Mouse (Mus musculus) adipocyte (in vitro differentiated cells): ENCODE data around the gene Crybg3.

Experiments
- DNase-seq: peaks from one replicate; pipeline ENCODE4 v3.0.0-alpha.2; 2016; ENCODE audit warnings: low spot score

The Crybg3 gene

GRCm38 (mm10) chr16:59451813-59452212 is 149.0 kb downstream of the Crybg3 start:
- DNase-seq, result no peak

- no peak for DNase-seq
Measured at GRCm38 (mm10) chr16:59449092-59449491, 151.7 kb downstream of the Crybg3 start.

DNA sequence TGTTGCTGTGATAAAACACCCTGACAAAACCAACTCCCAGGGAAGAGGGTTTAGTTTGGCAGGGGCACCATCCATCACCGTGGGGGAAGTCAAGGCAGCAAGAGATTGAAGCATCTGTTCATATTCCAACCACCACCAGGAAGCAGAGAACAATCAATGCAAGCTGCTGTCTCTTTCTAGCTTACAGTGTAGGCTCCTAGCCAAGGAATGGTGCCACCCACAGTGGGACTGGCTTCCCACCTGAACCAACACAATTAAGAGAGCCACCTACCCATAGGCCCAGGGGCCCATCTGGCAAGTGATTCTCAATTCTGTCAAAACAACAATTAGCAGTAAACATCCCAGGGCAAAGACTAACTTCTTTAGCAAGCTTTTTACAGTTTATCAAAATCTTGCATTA is 152.6 kb downstream of the Crybg3 start:
- no peak for DNase-seq

- DNase-seq, result no peak
Measured at GRCm38 (mm10) chr16:59444880-59445559, 155.8 kb downstream of the Crybg3 start.
